Mouse (Mus musculus): Measurements from ENCODE around the gene Sucla2.

DNA sequence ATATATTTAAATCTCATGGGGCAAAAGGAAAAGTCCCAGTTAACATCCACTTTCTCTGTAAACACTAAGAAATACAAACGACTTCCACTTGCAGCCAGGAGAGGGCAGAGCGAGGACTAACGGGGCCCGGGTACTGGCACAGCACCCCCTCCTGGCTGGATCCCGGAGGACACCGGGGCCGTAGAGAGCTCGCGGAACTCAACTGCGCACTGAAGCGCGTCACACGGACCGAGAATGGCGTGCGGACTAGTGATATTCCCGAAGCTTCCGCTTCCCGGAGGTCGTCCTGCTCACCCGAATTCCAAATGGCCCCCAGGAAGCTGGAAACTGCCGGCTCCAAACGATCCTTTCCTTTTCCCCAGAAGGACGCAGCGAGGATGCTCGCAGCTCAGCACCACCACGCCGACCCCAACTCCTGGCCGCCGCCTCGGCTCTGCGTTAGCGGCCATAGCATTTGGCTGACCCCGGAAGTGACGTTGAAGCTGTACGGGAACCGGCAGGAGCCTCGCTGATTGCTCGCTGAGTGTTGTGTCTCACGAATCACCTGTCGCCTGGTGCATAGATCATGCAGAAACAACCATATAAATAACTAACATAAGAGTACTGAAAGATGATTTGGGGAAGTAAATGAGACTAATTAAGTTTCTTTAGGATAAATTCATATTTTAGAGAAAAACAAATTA is at the start of gene Sucla2:
- peak; percentile 100 for TF ChIP-seq CTCF (IDR thresholded peaks at IDR 0.05; ENCODE audit: low read depth)
- peak; percentile 10; the same call in 1 of the 2 replicates for TF ChIP-seq EP300 (IDR thresholded peaks at IDR 0.05; ENCODE audit: low read depth)

Data from liver, embryonic 14.5 days (tissue).